Mouse (Mus musculus): ENCODE measurements around the gene S100a16.

DNA sequence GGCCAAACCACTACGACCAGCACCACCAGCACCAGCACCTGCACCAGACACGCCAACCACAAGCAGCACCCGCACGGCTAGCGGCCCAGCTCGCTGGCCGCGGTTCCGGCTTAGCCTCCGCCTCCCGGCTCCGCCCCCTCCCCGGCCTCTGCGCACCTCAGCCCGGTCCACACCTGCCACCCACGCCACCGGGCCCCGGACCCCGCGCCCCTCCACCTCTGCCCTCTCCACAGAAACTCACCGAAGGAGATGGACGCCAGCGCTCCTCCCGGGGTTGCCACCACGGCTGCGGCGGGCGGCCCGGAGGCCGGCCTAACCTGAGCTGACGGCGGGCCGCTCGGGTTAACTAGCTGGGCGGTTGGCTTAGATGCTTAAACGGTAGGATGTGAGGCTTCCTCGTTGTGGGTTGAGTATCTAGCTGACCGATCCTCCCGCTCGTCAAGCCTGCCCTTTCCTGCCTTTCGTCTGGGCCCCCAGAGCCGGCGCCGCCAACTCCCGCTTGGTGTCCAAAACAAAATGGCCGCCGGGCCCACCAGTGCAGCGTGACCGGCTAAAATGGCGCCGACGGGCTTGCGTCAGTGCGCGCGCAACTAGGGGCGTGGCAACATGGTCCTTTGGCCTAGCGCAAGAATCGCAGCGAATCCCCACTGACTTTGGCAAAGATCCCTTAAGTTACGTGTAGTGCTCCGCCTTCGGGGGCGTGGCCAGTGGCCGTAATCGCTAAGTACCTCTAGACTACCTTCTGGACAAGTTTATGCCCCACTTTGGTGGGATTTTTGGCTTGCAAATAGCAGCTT, 27.9 kb upstream of the S100a16 start, which contains the start of gene Chtop:
- TF ChIP-seq CTCF (conservative IDR thresholded peaks at IDR 0.05; ENCODE audit: low read length) (no peak), NANOG (IDR thresholded peaks at IDR 0.05; ENCODE audit: borderline replicate concordance, low read length) (no peak)
